13 mouse cellular contexts compared by ENCODE assay signal in genomic region chr12:57258572-57258971, GRCm38 (mm10). TPM values are rescaled to one million over a fixed set of nuclear protein-coding genes. Genes with fewer than 3 reads are reported as not detected.
DNase-seq lines count a peak whose midpoint lies in the region; ATAC-seq and TF ChIP-seq lines count a peak whose summit lies in the region.
"Had no signal": no experiment of that assay in that cellular context is flagged by ENCODE, and none has a peak within 500 bp of the region (broad histone marks: within the 10 kb centered on the region; RNA-seq: fewer than 3 reads in every experiment).

No protein-coding gene starts in this region.

- 17% methylated on average over 2 of the region's 2 CpGs for whole genome bisulfite sequencing in liver, adult 2 months
- 44% methylated on average over 2 of the region's 2 CpGs for WGBS in liver, embryonic 11.5 days
- WGBS in kidney, embryonic 15.5 days: 62% methylated on average over 2 of the region's 2 CpGs

- TF ChIP-seq CTCF in liver, adult 2 months (IDR thresholded peaks at IDR 0.05; ENCODE audit: low read depth, low read length): peak; percentile 50
- TF ChIP-seq CTCF in CH12.LX (conservative IDR thresholded peaks at IDR 0.05 in 1 of 2, IDR thresholded peaks at IDR 0.05 in 1 of 2; ENCODE audit: low read depth in 2 of 2, low read length in 2 of 2): peak in 1 of 2 experiments; percentile 58; a peak in 2 of 4 replicates

- TF ChIP-seq EP300 in CH12.LX (IDR thresholded peaks at IDR 0.05; ENCODE audit: low read length): no peak

- H3K27me3 ChIP-seq in liver, adult 2 months (ENCODE audit: control insufficient read depth, insufficient read depth, low read length): no peaks in the 10 kb centered on the region
- H3K27me3 ChIP-seq in liver, embryonic 11.5 days (replicated peaks; ENCODE audit: control insufficient read depth, insufficient read depth, low read length): no peaks in the 10 kb centered on the region
- no peaks in the 10 kb centered on the region for H3K27me3 ChIP-seq in CH12.LX (replicated peaks)
- H3K27me3 ChIP-seq in kidney, embryonic 15.5 days: no peaks in the 10 kb centered on the region
- H3K27me3 ChIP-seq: liver, embryonic 13.5 days; megakaryocyte, embryonic 14.5 days had no signal

- peak; percentile 58 for TF ChIP-seq RAD21 in CH12.LX (IDR thresholded peaks at IDR 0.05; ENCODE audit: low read depth, low read length)

- H3K4me3 ChIP-seq in liver, adult 2 months (ENCODE audit: insufficient read depth, low read depth, low read length): no peak overlapping the region
- no peak overlapping the region for H3K4me3 ChIP-seq in liver, embryonic 11.5 days (ENCODE audit: low read depth, low read length)
- H3K4me3 ChIP-seq in CH12.LX (replicated peaks in 1 of 3; ENCODE audit: low read depth in 2 of 3, low read length in 2 of 3, poor library complexity in 1 of 3): no peak overlapping the region
- no peak overlapping the region for H3K4me3 ChIP-seq in kidney, embryonic 15.5 days (replicated peaks)
- H3K4me3 ChIP-seq: liver, embryonic 13.5 days; megakaryocyte, embryonic 14.5 days; myocyte had no signal

- in situ Hi-C loops in CH12.LX (cut with MboI; ENCODE audit: low pct_ligation_motif_present, low pct_unique_long_range_greater_than_20kb, low sequenced_read_pairs): no loop called here

- no peak overlapping the region for H3K9ac ChIP-seq in liver, adult 2 months (ENCODE audit: low read depth, low read length)
- H3K9ac ChIP-seq in liver, embryonic 11.5 days (ENCODE audit: low read depth, low read length): no peak overlapping the region
- no peak overlapping the region for H3K9ac ChIP-seq in CH12.LX (ENCODE audit: insufficient read depth, low read depth)
- H3K9ac ChIP-seq in kidney, embryonic 15.5 days: no peak overlapping the region
- H3K9ac ChIP-seq: liver, embryonic 13.5 days had no signal

- no peak for TF ChIP-seq POLR2A in liver, adult 2 months (IDR thresholded peaks at IDR 0.05; ENCODE audit: extremely low read depth, insufficient read depth, low read length)
- no peak for TF ChIP-seq POLR2A in CH12.LX (IDR thresholded peaks at IDR 0.05; ENCODE audit: low read depth, low read length)

- no peak overlapping the region for H3K4me2 ChIP-seq in liver, embryonic 11.5 days
- no peak overlapping the region for H3K4me2 ChIP-seq in CH12.LX (ENCODE audit: insufficient read depth, low read depth, poor library complexity, severe bottlenecking)
- H3K4me2 ChIP-seq in kidney, embryonic 15.5 days: no peak overlapping the region
- H3K4me2 ChIP-seq: liver, embryonic 13.5 days had no signal

- peak; percentile 12 for DNase-seq in embryo, embryonic 10.5 days (ENCODE audit: low spot score)
- no peak for DNase-seq in embryo, embryonic 9.5 days (ENCODE audit: extremely low spot score)
- peak; percentile 26 for DNase-seq in liver, adult 2 months (ENCODE audit: extremely low read depth, low read depth, low spot score)
- no peak for DNase-seq in liver, embryonic 11.5 days (ENCODE audit: low spot score)
- no peak for DNase-seq in CH12.LX (ENCODE audit: extremely low read depth)
- no peak for DNase-seq in MN1 (ENCODE audit: low spot score)
- DNase-seq: adrenal gland, postnatal 14 days; B cell, adult 2 months; liver, embryonic 13.5 days had no signal

- dilution Hi-C loops in CH12.LX (cut with MboI; ENCODE audit: extremely low pct_ligation_motif_present, extremely low pct_unique_long_range_greater_than_20kb, low sequenced_read_pairs): no loop called here

- H3K79me2 ChIP-seq in liver, adult 2 months (ENCODE audit: control insufficient read depth, insufficient read depth, low read length): no peaks in the 10 kb centered on the region
- no peaks in the 10 kb centered on the region; the same call in 1 of the 2 replicates for H3K79me2 ChIP-seq in CH12.LX (replicated peaks; ENCODE audit: control insufficient read depth, extremely low read depth, insufficient read depth, poor library complexity, severe bottlenecking)

- H3K9me3 ChIP-seq in liver, embryonic 11.5 days (ENCODE audit: control insufficient read depth, low read length): no peaks in the 10 kb centered on the region
- no peaks in the 10 kb centered on the region for H3K9me3 ChIP-seq in CH12.LX (replicated peaks; ENCODE audit: low read length)
- H3K9me3 ChIP-seq in kidney, embryonic 15.5 days (replicated peaks): no peaks in the 10 kb centered on the region
- H3K9me3 ChIP-seq: liver, embryonic 13.5 days; megakaryocyte, embryonic 14.5 days had no signal

- no peaks in the 10 kb centered on the region for H3K36me3 ChIP-seq in liver, adult 2 months (ENCODE audit: control insufficient read depth, insufficient read depth, low read length)
- H3K36me3 ChIP-seq in liver, embryonic 11.5 days (ENCODE audit: control insufficient read depth, insufficient read depth, low read length): no peaks in the 10 kb centered on the region
- H3K36me3 ChIP-seq in CH12.LX (replicated peaks in 1 of 2; ENCODE audit: control insufficient read depth in 1 of 2, insufficient read depth in 1 of 2, low read length in 1 of 2): peaks cover 0 to 2% of the 10 kb centered on the region in 2 experiments
- H3K36me3 ChIP-seq in kidney, embryonic 15.5 days: no peaks in the 10 kb centered on the region
- H3K36me3 ChIP-seq: liver, embryonic 13.5 days had no signal

- H3K27ac ChIP-seq in liver, adult 2 months (replicated peaks; ENCODE audit: insufficient read depth, low read depth, low read length): no peak overlapping the region
- no peak overlapping the region for H3K27ac ChIP-seq in liver, embryonic 11.5 days (ENCODE audit: low read depth, low read length)
- no peak overlapping the region for H3K27ac ChIP-seq in CH12.LX (ENCODE audit: insufficient read depth, low read depth)
- H3K27ac ChIP-seq in kidney, embryonic 15.5 days: no peak overlapping the region
- H3K27ac ChIP-seq: liver, embryonic 13.5 days had no signal

- ATAC-seq in liver, embryonic 11.5 days (replicated peaks; ENCODE audit: low FRiP score): no peak
- peak; percentile 38 for ATAC-seq in inflammation-experienced regulatory T-cells, adult 6 months
- no peak for ATAC-seq in kidney, embryonic 15.5 days (replicated peaks; ENCODE audit: low FRiP score)

- no peaks in the 10 kb centered on the region for H3K4me1 ChIP-seq in liver, adult 2 months (ENCODE audit: control insufficient read depth, insufficient read depth, low read length)
- H3K4me1 ChIP-seq in liver, embryonic 11.5 days (replicated peaks; ENCODE audit: control insufficient read depth, insufficient read depth, low read length): no peaks in the 10 kb centered on the region
- H3K4me1 ChIP-seq in CH12.LX (ENCODE audit: control insufficient read depth in 1 of 2, insufficient read depth in 2 of 2): 0 out of 4 replicates have a peak, but pooled peaks cover 0 to 2% of the 10 kb centered on the region in 2 experiments
- no peaks in the 10 kb centered on the region for H3K4me1 ChIP-seq in kidney, embryonic 15.5 days
- H3K4me1 ChIP-seq: liver, embryonic 13.5 days; megakaryocyte, embryonic 14.5 days had no signal

TF ChIP-seq in CH12.LX, 34 proteins besides CTCF, POLR2A, EP300 and RAD21:
- TF ChIP-seq NELFE (IDR thresholded peaks at IDR 0.05; ENCODE audit: low read depth, low read length) (no peak), MEF2A (IDR thresholded peaks at IDR 0.05; ENCODE audit: borderline replicate concordance, low read depth, low read length) (no peak), USF2 (conservative IDR thresholded peaks at IDR 0.05; ENCODE audit: low read depth, low read length) (no peak), SMC3 (IDR thresholded peaks at IDR 0.05; ENCODE audit: low read depth, low read length) (no peak), UBTF (IDR thresholded peaks at IDR 0.05; ENCODE audit: low read depth, low read length) (no peak), GABPA (IDR thresholded peaks at IDR 0.05; ENCODE audit: insufficient replicate concordance, low read depth, low read length) (no peak), MAZ (IDR thresholded peaks at IDR 0.05; ENCODE audit: low read depth, low read length) (no peak), BHLHE40 (IDR thresholded peaks at IDR 0.05; ENCODE audit: low read depth, low read length) (no peak), ETS1 (conservative IDR thresholded peaks at IDR 0.05; ENCODE audit: low read depth, low read length) (no peak), ZKSCAN1 (IDR thresholded peaks at IDR 0.05; ENCODE audit: borderline replicate concordance, low read depth, low read length) (no peak), MXI1 (IDR thresholded peaks at IDR 0.05; ENCODE audit: low read depth, low read length) (no peak), TBP (conservative IDR thresholded peaks at IDR 0.05; ENCODE audit: low read depth, low read length) (no peak), JUN (IDR thresholded peaks at IDR 0.05; ENCODE audit: insufficient read depth, low read depth, low read length) (no peak), POLR2AphosphoS2 (IDR thresholded peaks at IDR 0.05; ENCODE audit: low read depth, low read length) (no peak), KAT2A (IDR thresholded peaks at IDR 0.05; ENCODE audit: insufficient replicate concordance, low read length) (no peak), JUND (conservative IDR thresholded peaks at IDR 0.05; ENCODE audit: low read depth, low read length) (no peak), ZNF384 (IDR thresholded peaks at IDR 0.05; ENCODE audit: low read depth, low read length) (no peak), NRF1 (IDR thresholded peaks at IDR 0.05; ENCODE audit: low read depth, low read length) (no peak)

RNA-seq across cellular contexts. Expression of gene Mipol1, which starts 28.3 kb away (rescaled TPM):
- total RNA-seq in liver, adult 2 months (2014; rRNA removed): 4.8 and 6.7 TPM in 2 replicates
- 0.77 and 0.97 TPM in 2 replicates for polyA plus RNA-seq in liver, adult 2 months (2012; rRNA removed)
- 8.5 and 11.0 TPM in 2 replicates for polyA plus RNA-seq in liver, embryonic 11.5 days (2014; fragmentation: Nextera tagmentation; extraction: Ambion mirVana)
- 6.0 and 6.4 TPM in 2 replicates for total RNA-seq in CH12.LX (2012; rRNA removed)
- 8.9 and 10.4 TPM in 2 replicates for total RNA-seq in CH12.LX (2014; rRNA removed)
- 6.6 TPM in 2 replicates for polyA plus RNA-seq in CH12.LX (2012; ENCODE audit: insufficient read length, low read depth)
- 10 to 100 TPM in 2 of 3 experiments, 1 to 10 TPM in 1; 6.7 to 17.1 (median 13.9) TPM for polyA plus RNA-seq in inflammation-experienced regulatory T-cells, adult 6 months (2017; shearing (Covaris generic))
- 12.1 and 13.6 TPM in 2 replicates for polyA plus RNA-seq in kidney, embryonic 15.5 days (2015; fragmentation: Nextera tagmentation; extraction: Ambion mirVana)

RNA-seq across cellular contexts. Expression of gene Prps1l3, which starts 28.4 kb away (rescaled TPM):
- total RNA-seq in liver, adult 2 months (2014; rRNA removed): 40.1 and 41.1 TPM in 2 replicates
- polyA plus RNA-seq in liver, adult 2 months (2012; rRNA removed): 13.2 and 17.5 TPM in 2 replicates
- 86.0 and 102 TPM in 2 replicates for polyA plus RNA-seq in liver, embryonic 11.5 days (2014; fragmentation: Nextera tagmentation; extraction: Ambion mirVana)
- total RNA-seq in CH12.LX (2012; rRNA removed) (91.2 and 112 TPM in 2 replicates), CH12.LX (2014; rRNA removed) (163 and 184 TPM in 2 replicates)
- 84.0 and 92.3 TPM in 2 replicates for polyA plus RNA-seq in CH12.LX (2012; ENCODE audit: insufficient read length, low read depth)
- 10 to 100 TPM; 55.6 to 67.5 (median 59.2) TPM for polyA plus RNA-seq in inflammation-experienced regulatory T-cells, adult 6 months (2017; shearing (Covaris generic))
- polyA plus RNA-seq in kidney, embryonic 15.5 days (2015; fragmentation: Nextera tagmentation; extraction: Ambion mirVana): 79.8 and 80.4 TPM in 2 replicates

Comparison
In these comparisons a context has a peak if more than half of its experiments do, and no peak if none do; other contexts are left out.
1. DNase-seq: peak in embryo, embryonic 10.5 days (single experiment) and liver, adult 2 months (single experiment); none in embryo, embryonic 9.5 days (single experiment), liver, embryonic 11.5 days (single experiment), CH12.LX (single experiment) and MN1 (single experiment).